Mouse (Mus musculus): ENCODE data around the gene Tmem126b. TPM values are rescaled to one million over a fixed set of nuclear protein-coding genes. Genes with fewer than 3 reads are reported as not detected.

Gene Tmem126b
- polyA plus RNA-seq, 1 experiment = 24.5 TPM

- peak; percentile 85 to 87 for DNase-seq (ENCODE audit: extremely low spot score in 1 of 2, low spot score in 1 of 2)
Observed at GRCm38 (mm10) chr7:90426020-90427001, 49.5 kb downstream of the Tmem126b start, which contains the start of gene Ccdc89. Ccdc89 (plus strand) TSS chr7:90426577.

Other genes starting within 250 kb of the Tmem126b start
- not detected in 2 replicates for gene Ccdc83, start 210.2 kb downstream of the Tmem126b start, polyA plus RNA-seq (2012; rRNA removed)
- 62.9 and 63.6 TPM in 2 replicates for gene Sytl2, start 173.7 kb downstream of the Tmem126b start, polyA plus RNA-seq (2012; rRNA removed)
- gene Ccdc89, start 49.4 kb downstream of the Tmem126b start, polyA plus RNA-seq (2012; rRNA removed) = 0.62 and 0.67 TPM in 2 replicates
- gene Crebzf, start 33.3 kb downstream of the Tmem126b start, polyA plus RNA-seq (2012; rRNA removed) = 126 and 139 TPM in 2 replicates
- 40.3 and 41.8 TPM in 2 replicates for gene Tmem126a, start 18.8 kb downstream of the Tmem126b start, polyA plus RNA-seq (2012; rRNA removed)
- gene Dlg2, start 671 bp upstream of the Tmem126b start, polyA plus RNA-seq (2012; rRNA removed) = 139 and 141 TPM in 2 replicates